Mouse (Mus musculus) lung, adult 18-20 months (tissue): ENCODE results near the gene Tube1.
"Not testable (repeated sequence)": the region's sequence is repeated elsewhere in the genome, so short reads cannot be mapped to it uniquely, and the experiment has no call there.

Experiments
- DNase-seq, 2 experiments: peaks; one replicate each; pipeline ENCODE4 v3.0.0; 2022; ENCODE audit warnings: mixed read lengths in 2 of 2

Gene Tube1

GRCm38 (mm10) chr10:39170181-39170580 is 36.4 kb downstream of the Tube1 start:
- DNase-seq = peak; percentile 60 to 71

DNA sequence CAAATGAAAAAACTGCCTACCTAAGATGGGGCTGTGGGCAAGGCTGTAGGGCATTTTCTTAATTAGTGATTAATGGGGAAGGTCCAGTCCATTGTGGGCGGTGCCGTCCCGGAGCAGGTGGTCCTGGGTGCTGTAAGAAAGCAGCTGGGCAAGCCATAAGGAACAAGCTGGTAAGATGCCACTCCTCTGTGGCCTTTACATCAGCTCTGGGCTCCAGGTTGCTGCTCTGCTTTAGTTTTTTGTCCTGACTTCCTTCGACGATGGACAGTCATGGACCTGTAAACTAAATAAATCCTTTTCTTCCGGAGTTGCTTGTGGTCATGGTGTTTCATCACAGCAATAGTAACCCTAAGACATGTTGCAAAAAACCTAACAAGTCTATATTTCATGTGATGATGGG is 36.9 kb downstream of the Tube1 start:
- no peak for DNase-seq

DNA sequence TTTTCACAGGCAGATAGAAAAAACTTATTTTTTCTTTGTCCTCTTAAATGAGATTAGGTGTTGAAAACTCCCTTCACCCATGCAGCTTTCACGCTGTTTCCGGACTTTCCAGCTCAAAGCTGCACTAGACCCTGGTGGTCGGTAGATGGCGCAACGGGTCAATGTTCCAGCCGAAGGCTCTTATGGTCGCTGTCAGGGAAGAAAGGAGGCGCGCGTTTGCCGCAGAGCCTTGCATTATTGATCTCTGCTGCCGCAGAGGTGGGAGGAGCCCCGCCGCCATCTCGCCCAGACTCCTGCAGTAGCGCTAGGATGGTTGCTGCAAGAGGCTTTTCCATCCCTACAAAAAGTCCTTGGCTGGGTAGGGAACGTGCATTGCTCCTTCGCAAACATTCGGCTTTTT is 37.4 kb downstream of the Tube1 start:
- DNase-seq = peak; percentile 90 to 91

- peak; percentile 87 to 91 for DNase-seq
Observed at GRCm38 (mm10) chr10:39171603-39172539, 38.1 kb downstream of the Tube1 start.

DNA sequence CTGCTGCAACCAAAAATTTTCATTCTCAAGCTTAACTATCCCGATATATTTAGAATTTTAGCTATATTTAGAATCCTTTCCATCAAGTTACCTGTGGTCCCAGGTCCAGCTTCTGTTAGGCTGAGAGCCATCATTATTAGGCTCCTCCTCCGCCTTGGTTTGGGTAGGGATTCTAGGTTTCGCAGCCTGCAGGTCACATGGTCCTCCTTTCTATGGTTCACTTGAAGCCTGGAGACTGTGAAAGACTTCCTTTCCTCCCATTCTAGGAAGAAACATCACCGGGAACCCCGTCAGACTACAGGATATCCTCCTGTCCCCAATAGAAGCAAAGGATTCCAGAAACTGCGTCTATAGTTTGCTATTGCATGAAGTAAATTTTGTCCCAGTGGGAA is 38.8 kb downstream of the Tube1 start:
- no peak for DNase-seq

DNA sequence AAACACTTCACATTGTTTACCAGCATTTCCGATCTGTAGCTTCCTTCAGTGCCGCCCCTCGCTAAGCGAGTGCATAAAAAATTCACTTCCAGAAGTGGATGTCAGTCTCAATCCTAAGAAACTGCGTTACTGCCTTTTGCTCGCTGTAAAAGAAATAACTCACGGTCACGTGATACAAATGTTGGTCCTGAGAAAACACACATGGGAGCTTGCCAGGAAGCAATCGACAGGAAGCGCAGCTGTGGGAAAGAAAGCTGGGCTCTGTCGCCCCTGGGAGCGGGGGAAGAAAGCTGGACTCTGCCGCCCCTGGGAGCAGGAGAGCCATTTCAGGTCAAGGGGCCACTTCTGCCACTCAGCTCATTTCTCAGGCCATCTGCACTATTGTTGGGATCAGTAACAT is 39.3 kb downstream of the Tube1 start:
- peak; percentile 15 to 54 for DNase-seq

DNA sequence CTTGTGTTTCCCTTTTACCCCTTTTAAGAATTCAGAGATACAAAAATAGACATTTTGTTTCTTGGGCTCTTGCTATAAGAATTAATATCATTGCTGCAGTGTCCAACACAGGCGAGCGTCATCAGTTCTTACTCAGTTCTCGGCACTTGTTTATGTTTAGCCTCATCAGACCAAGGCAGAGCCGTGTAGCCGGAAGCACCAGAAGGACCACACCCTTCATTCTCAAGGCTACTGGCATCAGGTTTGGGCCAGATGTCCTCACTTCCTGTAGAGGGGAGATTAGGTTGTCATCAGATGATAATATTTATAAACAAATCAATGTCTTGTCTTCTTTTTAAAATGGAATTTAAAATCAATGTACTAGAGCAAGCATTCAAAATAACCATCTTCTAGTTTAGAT is 43.2 kb downstream of the Tube1 start:
- DNase-seq = peak; percentile 22 to 56

- no peak for DNase-seq
Observed at GRCm38 (mm10) chr10:39184864-39185544, 51.2 kb downstream of the Tube1 start.

- no peak for DNase-seq
Observed at GRCm38 (mm10) chr10:39185545-39185906, 51.8 kb downstream of the Tube1 start.

DNA sequence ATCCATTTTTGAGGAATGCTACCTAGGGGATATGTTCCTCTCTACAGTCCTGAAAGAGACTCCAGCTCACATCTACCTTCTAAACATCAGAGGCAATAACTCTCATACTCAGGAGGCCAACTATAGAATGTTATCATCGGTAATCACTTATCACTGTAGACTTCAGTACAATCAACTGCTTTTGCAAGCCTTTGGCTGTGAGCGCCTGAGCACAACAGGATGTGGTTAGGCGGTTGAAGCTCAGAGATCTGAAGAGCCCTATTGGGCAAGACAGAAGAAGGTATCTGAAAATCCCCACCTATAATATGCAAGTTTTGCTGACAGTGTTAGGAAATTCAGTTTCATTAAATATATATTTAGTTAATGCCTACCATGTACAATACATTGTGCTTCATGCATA is 58.9 kb downstream of the Tube1 start:
- DNase-seq = no peak

DNA sequence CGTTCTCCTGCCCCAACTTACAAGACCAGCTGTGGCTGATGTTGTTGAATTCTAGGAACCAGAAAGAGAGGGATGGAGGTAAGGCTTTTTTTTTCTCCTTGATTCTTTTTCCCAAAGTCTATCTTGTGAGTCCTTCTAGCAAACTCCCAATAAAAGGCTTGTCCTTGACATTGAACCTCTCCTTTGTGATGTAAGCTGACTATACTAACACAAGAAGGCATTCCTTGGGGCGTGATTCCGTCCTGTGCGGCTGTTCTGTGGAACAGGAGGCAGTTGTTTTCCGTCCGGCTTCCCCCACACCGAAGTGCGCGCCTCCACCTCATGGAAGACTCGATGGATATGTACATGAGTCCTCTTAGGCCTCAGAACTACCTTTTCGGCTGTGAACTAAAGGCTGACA is 64.4 kb downstream of the Tube1 start:
- not testable (repeated sequence) for DNase-seq
